Mouse (Mus musculus) embryonic fibroblast, embryonic 13.5 days (primary cell): ENCODE data around the gene Igfbp2.

Experiments
- CTCF ChIP-seq: IDR thresholded peaks from 2 replicates; pipeline ENCODE4 v1.5.1; 2011; ENCODE audit warnings: mild to moderate bottlenecking, control low read depth, low read length, moderate library complexity, borderline replicate concordance; ENCODE audit not compliant: insufficient read depth
- POLR2A ChIP-seq: IDR thresholded peaks from 2 replicates; pipeline ENCODE4 v1.6.1; 2011; ENCODE audit warnings: low read depth, mild to moderate bottlenecking, control low read depth, low read length, moderate library complexity

GRCm38 (mm10) chr1:72861702-72862101, 37.4 kb downstream of the Igfbp2 start:
- TF ChIP-seq CTCF (no peak), POLR2A (no peak)
